Mouse (Mus musculus): ENCODE data around the gene Sel1l3. TPM values are rescaled to one million over a fixed set of nuclear protein-coding genes. Genes with fewer than 3 reads are reported as not detected.

Sel1l3 gene
- polyA plus RNA-seq, 1 experiment = 35.1 TPM

DNA sequence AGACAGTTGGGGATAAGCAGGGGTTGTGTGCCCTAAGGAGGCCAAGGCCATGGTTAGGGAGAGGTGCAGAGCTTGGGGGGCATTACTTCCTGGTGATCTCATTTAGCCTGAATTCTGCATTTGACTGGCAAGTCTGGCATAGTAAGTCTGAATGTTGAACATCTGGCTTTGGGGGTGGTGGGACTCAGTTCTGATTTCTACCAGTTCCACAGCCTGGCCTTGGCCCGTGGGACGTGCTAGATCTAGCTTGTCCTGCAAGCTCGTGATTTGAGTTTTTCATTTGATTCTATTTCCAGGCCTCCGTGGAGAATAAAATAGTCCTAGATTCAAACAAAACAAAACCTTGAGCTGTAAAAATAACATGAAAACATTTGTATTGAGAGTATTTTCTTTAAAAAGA, 46.2 kb downstream of the Sel1l3 start:
- no peaks in the 10 kb centered on the region for H3K4me1 ChIP-seq (ENCODE audit: control insufficient read depth, insufficient read depth, insufficient read length, low read length)
- H3K27ac ChIP-seq (ENCODE audit: insufficient read depth, low read depth, low read length) = no peak overlapping the region
- H3K27me3 ChIP-seq (ENCODE audit: control insufficient read depth, insufficient read depth, low read length) = no peaks in the 10 kb centered on the region
- H3K36me3 ChIP-seq (ENCODE audit: control insufficient read depth, insufficient read depth, low read length) = peaks cover 43% of the 10 kb centered on the region
- H3K4me3 ChIP-seq (ENCODE audit: low read depth, low read length) = no peak overlapping the region
- TF ChIP-seq CTCF (IDR thresholded peaks at IDR 0.05; ENCODE audit: extremely low read depth, insufficient read length, insufficient replicate concordance, low read depth, low read length) (no peak), POLR2A (IDR thresholded peaks at IDR 0.05; ENCODE audit: low read depth, low read length) (no peak)
- 91% methylated on average over 4 of the region's 4 CpGs for WGBS

DNA sequence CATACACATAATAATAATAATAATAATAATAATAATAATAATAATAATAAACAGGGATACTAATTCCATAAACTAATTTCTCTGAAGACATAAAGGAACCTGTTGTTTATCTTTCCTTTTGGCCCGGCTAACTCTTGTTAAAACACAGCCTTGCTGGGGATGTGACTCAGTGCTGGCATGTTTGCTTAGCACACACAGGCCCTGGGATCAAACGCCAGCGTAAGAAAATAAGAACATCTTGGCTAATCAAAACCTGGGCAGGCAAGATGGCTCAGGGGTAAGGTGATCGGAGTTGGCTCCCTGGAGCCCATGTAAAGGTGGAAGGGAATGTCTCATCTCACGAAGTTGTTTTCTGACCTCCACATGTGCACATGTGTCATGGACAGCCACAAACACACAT, 48.1 kb downstream of the Sel1l3 start:
- Histone ChIP-seq H3K36me3 (ENCODE audit: control insufficient read depth, insufficient read depth, low read length) (peaks cover 43% of the 10 kb centered on the region), H3K27ac (ENCODE audit: insufficient read depth, low read depth, low read length) (no peak overlapping the region), H3K27me3 (ENCODE audit: control insufficient read depth, insufficient read depth, low read length) (no peaks in the 10 kb centered on the region), H3K4me1 (ENCODE audit: control insufficient read depth, insufficient read depth, insufficient read length, low read length) (no peaks in the 10 kb centered on the region), H3K4me3 (ENCODE audit: low read depth, low read length) (no peak overlapping the region)
- WGBS = 76% methylated on average over 5 of the region's 5 CpGs
- TF ChIP-seq POLR2A (IDR thresholded peaks at IDR 0.05; ENCODE audit: low read depth, low read length) (no peak), CTCF (IDR thresholded peaks at IDR 0.05; ENCODE audit: extremely low read depth, insufficient read length, insufficient replicate concordance, low read depth, low read length) (no peak)

- 93% methylated on average over 8 of the region's 8 CpGs for WGBS
- Histone ChIP-seq H3K27me3 (ENCODE audit: control insufficient read depth, insufficient read depth, low read length) (no peaks in the 10 kb centered on the region), H3K27ac (ENCODE audit: insufficient read depth, low read depth, low read length) (no peak overlapping the region), H3K36me3 (ENCODE audit: control insufficient read depth, insufficient read depth, low read length) (peaks cover 27% of the 10 kb centered on the region), H3K4me3 (ENCODE audit: low read depth, low read length) (no peak overlapping the region), H3K4me1 (ENCODE audit: control insufficient read depth, insufficient read depth, insufficient read length, low read length) (no peaks in the 10 kb centered on the region)
- TF ChIP-seq CTCF (IDR thresholded peaks at IDR 0.05; ENCODE audit: extremely low read depth, insufficient read length, insufficient replicate concordance, low read depth, low read length) = no peak
- TF ChIP-seq POLR2A (IDR thresholded peaks at IDR 0.05; ENCODE audit: low read depth, low read length) = no peak
Observed at GRCm38 (mm10) chr5:53162436-53162835, 51.3 kb downstream of the Sel1l3 start.

DNA sequence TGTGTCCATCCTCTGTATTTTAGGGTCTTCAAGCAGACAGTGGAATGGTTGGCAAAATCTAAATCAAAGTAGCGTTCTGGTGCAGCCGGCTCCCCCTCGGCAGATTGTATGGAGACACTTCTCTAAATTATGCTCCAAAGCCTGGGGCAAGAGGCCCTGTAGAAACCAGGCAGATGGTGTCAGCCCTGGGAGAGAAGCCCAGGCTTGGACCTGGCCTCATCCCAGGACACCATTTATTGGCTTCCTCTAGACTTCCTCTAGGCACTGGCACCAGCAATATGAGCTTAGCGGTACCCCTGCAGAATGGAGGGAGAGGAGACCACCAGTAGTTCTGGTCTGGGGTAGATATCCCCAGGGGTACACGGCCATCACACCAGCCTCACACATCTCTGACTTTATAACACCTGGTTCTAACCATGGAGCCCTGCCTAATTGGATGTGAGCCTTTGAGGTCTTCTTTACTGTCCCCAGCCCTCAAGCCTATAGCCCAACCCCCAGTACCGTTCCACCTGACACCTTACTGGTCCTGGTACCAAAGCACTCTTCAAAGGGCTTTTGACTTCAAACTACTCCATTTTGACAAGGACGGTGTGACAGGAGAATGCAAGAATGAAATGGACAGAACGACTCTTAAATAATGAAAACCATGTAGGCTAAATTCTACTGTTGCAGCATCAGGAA, 52.1 kb downstream of the Sel1l3 start:
- no peak overlapping the region for H3K4me3 ChIP-seq (ENCODE audit: low read depth, low read length)

GRCm38 (mm10) chr5:53160207-53160606, 53.5 kb downstream of the Sel1l3 start:
- Histone ChIP-seq H3K4me1 (ENCODE audit: control insufficient read depth, insufficient read depth, insufficient read length, low read length) (no peaks in the 10 kb centered on the region), H3K36me3 (ENCODE audit: control insufficient read depth, insufficient read depth, low read length) (peaks cover 33% of the 10 kb centered on the region), H3K27me3 (ENCODE audit: control insufficient read depth, insufficient read depth, low read length) (no peaks in the 10 kb centered on the region), H3K27ac (ENCODE audit: insufficient read depth, low read depth, low read length) (no peak overlapping the region), H3K4me3 (ENCODE audit: low read depth, low read length) (no peak overlapping the region)
- 86% methylated on average over 6 of the region's 6 CpGs for WGBS
- TF ChIP-seq POLR2A (IDR thresholded peaks at IDR 0.05; ENCODE audit: low read depth, low read length) (no peak), CTCF (IDR thresholded peaks at IDR 0.05; ENCODE audit: extremely low read depth, insufficient read length, insufficient replicate concordance, low read depth, low read length) (no peak)

More for the DNA sequence above, 52.1 kb downstream of the Sel1l3 start:
- Histone ChIP-seq H3K27ac (ENCODE audit: insufficient read depth, low read depth, low read length) (no peak overlapping the region), H3K4me1 (ENCODE audit: control insufficient read depth, insufficient read depth, insufficient read length, low read length) (no peaks in the 10 kb centered on the region), H3K36me3 (ENCODE audit: control insufficient read depth, insufficient read depth, low read length) (peaks cover 26% of the 10 kb centered on the region), H3K27me3 (ENCODE audit: control insufficient read depth, insufficient read depth, low read length) (no peaks in the 10 kb centered on the region)
- WGBS = 96% methylated on average over 8 of the region's 8 CpGs
- TF ChIP-seq POLR2A (IDR thresholded peaks at IDR 0.05; ENCODE audit: low read depth, low read length) (no peak), CTCF (IDR thresholded peaks at IDR 0.05; ENCODE audit: extremely low read depth, insufficient read length, insufficient replicate concordance, low read depth, low read length) (no peak)

DNA sequence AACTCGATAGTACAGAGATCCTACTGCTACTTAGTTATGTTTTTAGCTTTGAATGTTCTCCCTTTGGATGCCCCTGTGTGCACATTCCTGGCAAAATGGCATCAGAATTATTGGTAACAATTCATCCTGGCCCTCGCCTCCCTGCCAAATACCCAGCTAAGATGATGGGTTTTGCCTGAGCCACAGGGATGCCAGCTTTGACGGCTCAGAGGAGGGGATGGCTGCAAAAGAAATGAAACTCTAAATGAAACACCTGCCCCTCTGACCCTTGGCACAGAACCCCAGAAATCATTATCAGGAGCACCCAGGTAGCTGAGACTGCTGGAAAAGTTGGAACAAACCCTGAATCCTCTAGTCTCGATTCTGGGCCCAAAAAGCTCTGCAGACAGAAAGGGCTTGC, 54.1 kb downstream of the Sel1l3 start:
- 78% methylated on average over 4 of the region's 4 CpGs for WGBS
- H3K36me3 ChIP-seq (ENCODE audit: control insufficient read depth, insufficient read depth, low read length) = peaks cover 34% of the 10 kb centered on the region
- H3K27me3 ChIP-seq (ENCODE audit: control insufficient read depth, insufficient read depth, low read length) = no peaks in the 10 kb centered on the region
- TF ChIP-seq CTCF (IDR thresholded peaks at IDR 0.05; ENCODE audit: extremely low read depth, insufficient read length, insufficient replicate concordance, low read depth, low read length) (no peak), POLR2A (IDR thresholded peaks at IDR 0.05; ENCODE audit: low read depth, low read length) (no peak)
- no peak overlapping the region for H3K4me3 ChIP-seq (ENCODE audit: low read depth, low read length)
- H3K4me1 ChIP-seq (ENCODE audit: control insufficient read depth, insufficient read depth, insufficient read length, low read length) = no peaks in the 10 kb centered on the region
- no peak overlapping the region for H3K27ac ChIP-seq (ENCODE audit: insufficient read depth, low read depth, low read length)

DNA sequence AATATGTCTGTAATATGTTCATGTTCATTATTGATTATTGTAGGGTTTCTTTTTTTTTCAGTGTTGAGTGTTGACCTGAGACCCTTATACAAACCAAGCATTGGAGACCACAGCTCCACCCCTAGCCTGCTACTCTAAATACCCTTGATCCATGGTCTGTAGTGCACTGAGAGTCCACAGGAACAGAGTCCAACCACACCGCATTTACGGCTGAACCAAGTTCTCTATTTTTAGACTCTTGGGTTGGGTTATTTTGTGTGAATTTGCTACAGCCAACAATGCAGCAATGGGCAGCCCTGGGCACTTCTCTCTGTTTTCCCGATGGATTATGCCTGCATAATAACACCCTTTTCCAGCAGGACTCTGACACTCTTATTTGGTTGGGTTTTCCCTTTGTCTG, 54.6 kb downstream of the Sel1l3 start:
- no peak overlapping the region for H3K4me3 ChIP-seq (ENCODE audit: low read depth, low read length)
- H3K36me3 ChIP-seq (ENCODE audit: control insufficient read depth, insufficient read depth, low read length) = peaks cover 37% of the 10 kb centered on the region
- H3K4me1 ChIP-seq (ENCODE audit: control insufficient read depth, insufficient read depth, insufficient read length, low read length) = no peaks in the 10 kb centered on the region
- TF ChIP-seq POLR2A (IDR thresholded peaks at IDR 0.05; ENCODE audit: low read depth, low read length) = no peak
- TF ChIP-seq CTCF (IDR thresholded peaks at IDR 0.05; ENCODE audit: extremely low read depth, insufficient read length, insufficient replicate concordance, low read depth, low read length) = no peak
- WGBS = 74% methylated on average over 3 of the region's 3 CpGs
- no peaks in the 10 kb centered on the region for H3K27me3 ChIP-seq (ENCODE audit: control insufficient read depth, insufficient read depth, low read length)
- H3K27ac ChIP-seq (ENCODE audit: insufficient read depth, low read depth, low read length) = no peak overlapping the region
